Mouse (Mus musculus) T-helper 1 cell (primary cell): ENCODE data around the gene Cblc.

Experiments
- in situ Hi-C: fragments of 300-600 bp; cut with MboI, MseI; formaldehyde crosslinking; loops from one replicate; pipeline ENCODE4 v1.15.1; 2025; ENCODE audit warnings: high pct_unique_total_duplicates

Cblc gene

DNA sequence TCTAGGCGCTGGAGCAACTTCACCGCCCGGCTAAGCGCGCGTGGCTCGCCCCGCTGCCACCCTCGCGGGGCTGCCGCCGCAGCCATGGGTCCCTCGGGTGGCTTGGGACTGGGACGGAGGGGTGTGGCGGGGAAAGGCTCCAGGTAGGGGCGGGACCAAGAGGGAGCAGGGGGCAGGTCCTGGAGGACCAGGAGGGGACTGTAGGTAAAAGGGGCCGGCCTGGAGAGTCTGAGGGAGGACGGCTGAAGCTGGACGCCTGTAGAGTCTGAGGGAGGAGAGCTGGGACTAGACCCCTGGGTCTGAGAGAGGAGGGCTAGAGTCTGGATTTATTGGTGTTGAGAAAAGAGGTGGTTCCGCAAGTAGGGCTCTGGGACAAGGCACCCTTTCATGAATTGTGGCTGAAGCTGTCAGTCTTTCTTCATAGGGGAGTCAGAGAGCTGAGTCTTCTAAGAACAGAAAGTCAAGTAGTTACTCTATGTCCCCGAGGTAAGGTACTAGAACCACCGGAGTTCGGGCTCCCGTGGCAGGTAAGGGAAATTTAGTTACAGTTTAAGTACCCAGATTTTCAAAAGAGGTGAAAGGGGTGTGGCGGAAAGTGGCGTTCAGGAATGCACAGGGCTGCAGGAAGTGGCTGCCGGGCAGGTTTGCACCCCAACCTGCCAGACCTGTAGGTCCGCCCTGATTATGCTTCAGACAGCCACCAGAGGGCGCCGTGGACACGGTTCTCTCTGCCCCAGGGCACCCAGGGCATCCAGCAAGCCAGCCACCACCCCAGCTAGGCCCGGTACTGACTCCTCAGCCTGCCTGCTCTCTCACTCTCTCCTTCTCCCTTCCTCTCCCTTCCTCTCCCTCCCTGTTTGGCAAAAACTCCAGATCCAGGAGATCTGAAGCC, at the start of gene Cblc:
Gene Cblc, minus strand, starts transcription at position 113 of the 892 bp plus-strand sequence.
- in situ Hi-C loops: no loop called here

DNA sequence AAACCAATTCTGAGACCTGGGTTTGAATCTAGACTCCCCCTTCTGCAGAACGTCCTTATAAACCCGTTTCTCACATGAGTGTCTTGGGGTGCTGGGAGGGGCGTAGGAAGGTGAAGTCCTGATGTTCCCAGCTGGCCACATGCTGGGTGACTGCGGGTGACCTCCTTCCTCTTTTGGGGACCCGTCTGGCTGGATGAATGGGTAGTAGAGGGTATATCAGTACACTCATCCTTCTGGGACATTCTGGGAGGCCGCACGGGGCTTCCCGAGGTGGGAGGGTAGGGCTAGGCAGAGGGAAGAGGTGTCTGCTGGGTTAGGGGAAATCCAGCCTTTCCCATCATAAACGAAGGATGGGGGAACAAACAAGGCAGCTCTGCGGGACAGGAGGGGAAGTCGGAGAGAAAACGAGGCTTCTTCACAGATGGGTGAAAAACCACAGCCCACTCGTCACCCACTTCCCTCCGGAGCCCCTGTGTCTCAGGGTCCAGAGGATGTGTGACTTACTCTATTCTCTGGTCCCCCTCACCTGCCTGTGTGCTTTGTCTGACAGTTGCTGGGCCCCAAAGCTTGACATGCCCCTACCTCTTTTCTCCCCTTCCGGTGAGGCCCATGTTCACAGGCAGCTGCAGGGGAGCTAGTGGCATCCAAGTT, 48.0 kb upstream of the Cblc start:
- in situ Hi-C loops: loop anchor here (5.0 kb wide), 1 partner anchor 42 kb away; no protein-coding TSS in a partner anchor

DNA sequence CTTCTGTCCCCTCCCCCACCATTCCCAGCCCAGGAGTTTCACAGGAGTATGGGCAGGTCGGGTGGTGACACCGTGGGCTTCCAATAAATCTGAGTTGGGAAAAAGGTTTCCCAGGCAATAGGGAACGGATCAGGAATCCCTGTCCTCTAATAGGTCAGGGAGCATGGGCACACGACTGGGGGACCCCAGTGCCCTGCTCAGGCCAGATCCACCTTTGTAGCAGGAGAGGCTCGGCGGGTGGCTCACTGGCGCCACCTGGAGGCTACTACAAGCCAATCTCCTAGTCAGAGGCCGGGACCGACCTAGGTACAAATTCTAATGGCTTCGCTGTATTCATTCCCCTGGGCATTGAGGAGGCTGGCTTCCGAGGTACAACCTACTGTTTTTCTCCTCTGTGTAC, 47.0 kb upstream of the Cblc start:
- in situ Hi-C loops: loop anchor here (5.0 kb wide), 1 partner anchor 41 kb away; no protein-coding TSS in a partner anchor

- in situ Hi-C loops: loop anchor here (5.0 kb wide), 1 partner anchor 41 kb away; no protein-coding TSS in a partner anchor
Observed at GRCm38 (mm10) chr7:19842885-19843504, 46.4 kb upstream of the Cblc start.

- in situ Hi-C loops: loop anchor here (5.0 kb wide), 1 partner anchor 40 kb away; no protein-coding TSS in a partner anchor
Observed at GRCm38 (mm10) chr7:19841686-19842413, 45.2 kb upstream of the Cblc start.

GRCm38 (mm10) chr7:19840936-19841335, 44.3 kb upstream of the Cblc start:
- in situ Hi-C loops: loop anchor here (5.0 kb wide), 1 partner anchor 39 kb away; no protein-coding TSS in a partner anchor

DNA sequence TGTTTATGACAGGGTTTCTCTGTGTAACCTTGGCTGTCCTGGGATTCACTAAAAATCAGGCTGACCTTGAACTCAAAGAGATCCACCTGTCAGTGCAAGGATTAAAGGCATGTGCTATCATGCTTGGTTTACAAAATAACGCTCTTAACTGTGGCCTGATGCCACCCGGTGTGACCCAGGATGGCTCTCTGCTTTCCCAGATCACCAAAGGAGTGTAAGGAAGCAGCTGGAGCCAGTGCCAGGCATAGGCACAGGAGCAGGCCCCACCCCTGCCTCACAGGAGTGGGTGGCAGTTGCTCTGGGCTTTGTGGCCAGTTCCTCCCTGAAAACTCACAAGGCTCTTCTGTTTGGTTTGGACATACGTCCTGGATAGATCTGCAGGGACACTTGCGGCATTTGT, 43.8 kb upstream of the Cblc start:
- in situ Hi-C loops: loop anchor here (5.0 kb wide), 1 partner anchor 38 kb away; no protein-coding TSS in a partner anchor

DNA sequence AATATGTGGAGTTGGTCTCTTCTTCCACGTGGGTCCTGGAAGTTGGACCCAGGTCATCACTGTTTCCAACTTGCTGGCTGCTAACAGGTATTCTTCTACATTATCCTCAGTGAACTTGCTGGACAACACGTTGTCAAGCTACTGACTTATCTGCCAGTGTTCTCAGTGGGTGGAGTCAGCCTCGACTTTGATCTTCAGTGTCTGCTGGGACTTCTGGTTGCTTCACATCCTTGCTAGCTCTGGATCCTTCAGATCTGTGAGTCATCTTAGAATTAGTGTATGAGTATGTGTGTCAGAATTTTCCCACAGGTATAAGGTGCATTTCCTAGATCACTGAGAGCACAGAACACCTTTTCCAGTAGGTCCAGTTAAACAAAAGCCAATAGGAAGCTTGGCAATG, 40.2 kb upstream of the Cblc start:
- in situ Hi-C loops: no loop called here

DNA sequence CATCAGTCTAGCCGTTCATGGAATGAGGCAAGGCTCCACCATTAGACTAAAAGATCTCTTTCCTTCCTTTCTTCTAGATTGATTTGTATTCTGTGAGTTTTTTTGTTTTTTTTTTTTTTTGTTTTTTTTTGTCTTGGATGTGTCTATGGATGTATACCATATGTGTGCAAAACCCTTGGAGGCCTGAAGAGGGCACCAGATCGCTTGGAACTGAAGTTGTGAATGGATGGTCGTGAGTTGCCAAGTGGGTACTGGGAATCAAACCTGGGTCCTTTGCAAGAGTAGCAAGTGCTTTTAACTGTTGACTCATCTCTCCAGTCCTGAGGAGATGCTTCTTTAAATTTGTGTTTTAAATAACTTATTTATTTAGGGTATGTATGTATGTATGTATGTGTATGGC, 37.4 kb upstream of the Cblc start:
- in situ Hi-C loops: no loop called here

- in situ Hi-C loops: no loop called here
Observed at GRCm38 (mm10) chr7:19831837-19832236, 35.2 kb upstream of the Cblc start.

GRCm38 (mm10) chr7:19830682-19831156, 34.1 kb upstream of the Cblc start:
- in situ Hi-C loops: no loop called here

- in situ Hi-C loops: no loop called here
Observed at GRCm38 (mm10) chr7:19829694-19830093, 33.1 kb upstream of the Cblc start.

GRCm38 (mm10) chr7:19826756-19827155, 30.1 kb upstream of the Cblc start:
- in situ Hi-C loops: no loop called here

DNA sequence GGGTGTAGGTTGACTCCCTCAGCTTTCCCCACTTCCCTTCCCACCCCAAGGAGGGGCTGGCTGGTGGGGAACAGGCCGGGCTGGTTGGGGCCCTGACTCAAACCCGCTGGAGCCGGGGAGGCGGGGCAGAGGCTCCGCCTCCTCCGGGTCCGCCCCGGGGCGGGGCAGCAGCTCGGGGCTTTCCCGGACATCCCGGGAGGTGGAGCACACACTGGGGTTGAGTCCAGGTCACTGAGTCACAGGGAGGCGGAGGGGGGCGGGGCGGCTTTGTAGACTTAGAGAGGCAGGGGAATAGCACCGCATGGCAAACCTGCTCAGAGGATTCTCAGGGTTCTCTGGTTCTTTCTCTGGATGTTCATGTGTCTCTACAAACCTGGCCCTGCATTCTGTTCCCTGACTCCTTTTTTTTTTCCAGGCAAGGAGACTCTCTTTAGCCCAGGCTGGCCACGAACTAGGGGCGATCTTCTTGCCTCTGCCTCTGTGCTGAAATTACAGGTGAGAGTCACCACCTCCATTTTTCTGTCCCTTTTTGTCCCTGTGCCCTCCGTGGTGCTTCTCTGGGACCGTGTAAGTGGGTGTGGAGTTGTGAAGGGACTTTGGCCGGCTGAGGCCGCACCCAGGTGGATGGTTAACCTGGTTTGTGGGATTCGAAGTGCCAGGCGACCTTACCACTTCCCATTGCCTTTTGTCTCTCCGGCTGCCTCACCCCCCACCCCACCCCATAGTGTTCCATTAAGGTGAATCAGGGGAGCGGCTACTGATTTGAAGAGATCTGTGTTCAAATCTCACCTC, 27.8 kb upstream of the Cblc start:
- in situ Hi-C loops: no loop called here

GRCm38 (mm10) chr7:19823256-19824181, 26.9 kb upstream of the Cblc start:
- in situ Hi-C loops: no loop called here

DNA sequence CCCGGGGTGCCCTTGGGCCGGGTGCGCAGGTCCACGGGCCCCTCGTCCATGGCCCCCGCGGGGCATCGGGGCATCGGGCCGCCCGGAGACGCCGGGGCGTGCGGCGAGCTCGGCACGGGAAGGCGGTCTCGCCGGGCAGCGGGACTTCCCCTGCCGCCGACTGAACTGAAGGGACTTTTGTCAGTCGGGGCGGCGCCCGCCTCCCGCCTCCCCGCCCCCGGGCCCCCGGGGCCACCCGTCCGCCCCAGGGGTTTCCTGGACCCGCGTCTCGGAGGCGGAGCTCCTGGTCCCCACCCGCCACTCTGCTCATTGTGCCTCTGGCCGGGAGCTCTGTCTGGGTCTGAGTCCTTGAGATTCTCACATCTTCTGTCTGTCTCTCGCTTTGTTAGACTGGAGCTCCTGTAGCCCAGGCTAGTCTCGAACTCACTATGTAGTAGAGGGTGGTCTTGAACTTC, 26.0 kb upstream of the Cblc start, which contains the start of gene Bcl3:
Gene Bcl3, minus strand, starts transcription at position 167 of the 455 bp plus-strand sequence.
- in situ Hi-C loops: no loop called here

GRCm38 (mm10) chr7:19822193-19822592, 25.6 kb upstream of the Cblc start:
- in situ Hi-C loops: no loop called here

GRCm38 (mm10) chr7:19821633-19822032, 25.0 kb upstream of the Cblc start:
- in situ Hi-C loops: no loop called here
